Mouse (Mus musculus) intestine, embryonic 16.5 days (tissue): ENCODE measurements around the gene Six1. TPM values are rescaled to one million over a fixed set of nuclear protein-coding genes. Genes with fewer than 3 reads are reported as not detected.

Source experiments
- ATAC-seq: fragments of 200-750 bp; cut with Nextera tagmentation; 2 replicates; pipeline ENCODE4 v1.8.0; 2017; ENCODE audit warnings: moderate TSS enrichment, moderate library complexity
- H3K27ac ChIP-seq: fragments of 300-500 bp; sonication (generic); 2 replicates; pipeline ENCODE4 v1.5.1; 2014; ENCODE audit warnings: mild to moderate bottlenecking, low read length
- H3K27me3 ChIP-seq: fragments of 300-500 bp; sonication (generic); replicated peaks from 2 replicates; pipeline ENCODE4 v1.6.1; 2014; ENCODE audit warnings: low read length, control low read depth, mixed read lengths; ENCODE audit not compliant: control insufficient read depth, insufficient read depth
- H3K36me3 ChIP-seq: fragments of 300-500 bp; sonication (generic); 2 replicates; pipeline ENCODE4 v1.6.1; 2014; ENCODE audit warnings: low read length, control low read depth; ENCODE audit not compliant: control insufficient read depth, insufficient read depth
- H3K4me1 ChIP-seq: fragments of 300-500 bp; sonication (generic); 2 replicates; pipeline ENCODE4 v1.6.1; 2014; ENCODE audit warnings: low read length, control low read depth, mixed read lengths; ENCODE audit not compliant: control insufficient read depth, insufficient read depth
- H3K4me2 ChIP-seq: fragments of 300-500 bp; sonication (generic); 2 replicates; pipeline ENCODE4 v1.6.1; 2014; ENCODE audit warnings: low read depth, low read length, control low read depth
- H3K4me3 ChIP-seq: fragments of 300-500 bp; sonication (generic); 2 replicates; pipeline ENCODE4 v1.5.1; 2014; ENCODE audit warnings: mild to moderate bottlenecking, low read length
- H3K9ac ChIP-seq: fragments of 300-500 bp; sonication (generic); 2 replicates; pipeline ENCODE4 v1.6.1; 2014; ENCODE audit warnings: low read depth, low read length
- H3K9me3 ChIP-seq: fragments of 300-500 bp; sonication (generic); 2 replicates; pipeline ENCODE4 v1.6.1; 2016; ENCODE audit warnings: low read length, control low read depth; ENCODE audit not compliant: control insufficient read depth
- WGBS: fragments of 180-500 bp; shearing (Covaris S2); extraction: QIAGEN DNeasy Blood & Tissue Kit; methylation state at CpG from one replicate; pipeline ENCODE4 v1.1.7; 2014; 5-methylcytosine and 5-hydroxymethylcytosine counted together
- polyA plus RNA-seq: library from polyadenylated mRNA; unstranded; fragments of >200 nt; fragmentation: Nextera tagmentation; extraction: Ambion mirVana; gene quantifications from 2 replicates; pipeline ENCODE4 v1.2.1, GENCODE M21; 2015

The Six1 gene
- polyA plus RNA-seq, 1 experiment from 2014 or later: not detected

GRCm38 (mm10) chr12:73038992-73039938, 14.4 kb downstream of the Six1 start:
- Histone ChIP-seq H3K4me3 (no peak overlapping the region), H3K9ac (no peak overlapping the region), H3K9me3 (no peaks in the 10 kb centered on the region), H3K27me3 (peaks cover 76% of the 10 kb centered on the region), H3K36me3 (no peaks in the 10 kb centered on the region), H3K27ac (no peak overlapping the region), H3K4me2 (no peak overlapping the region), H3K4me1 (0 out of 2 replicates have a peak, but pooled peaks cover 1% of the 10 kb centered on the region)
- ATAC-seq: no peak
- 3% methylated on average over 41 of the region's 41 CpGs for WGBS

- ATAC-seq: no peak
- no peak overlapping the region for H3K4me3 ChIP-seq
- no peaks in the 10 kb centered on the region for H3K9me3 ChIP-seq
- H3K9ac ChIP-seq: no peak overlapping the region
- 3% methylated on average over 12 of the region's 12 CpGs for WGBS
- peaks cover 73% of the 10 kb centered on the region for H3K27me3 ChIP-seq
- H3K36me3 ChIP-seq: no peaks in the 10 kb centered on the region
- H3K4me2 ChIP-seq: no peak overlapping the region
- H3K27ac ChIP-seq: no peak overlapping the region
- H3K4me1 ChIP-seq: no peaks in the 10 kb centered on the region
These were observed 15.2 kb downstream of the Six1 start for GRCm38 (mm10) chr12:73038441-73038991.

- no peaks in the 10 kb centered on the region for H3K36me3 ChIP-seq
- 8% methylated on average over 7 of the region's 7 CpGs for WGBS
These were observed 16.1 kb downstream of the Six1 start for GRCm38 (mm10) chr12:73037385-73038160.

DNA sequence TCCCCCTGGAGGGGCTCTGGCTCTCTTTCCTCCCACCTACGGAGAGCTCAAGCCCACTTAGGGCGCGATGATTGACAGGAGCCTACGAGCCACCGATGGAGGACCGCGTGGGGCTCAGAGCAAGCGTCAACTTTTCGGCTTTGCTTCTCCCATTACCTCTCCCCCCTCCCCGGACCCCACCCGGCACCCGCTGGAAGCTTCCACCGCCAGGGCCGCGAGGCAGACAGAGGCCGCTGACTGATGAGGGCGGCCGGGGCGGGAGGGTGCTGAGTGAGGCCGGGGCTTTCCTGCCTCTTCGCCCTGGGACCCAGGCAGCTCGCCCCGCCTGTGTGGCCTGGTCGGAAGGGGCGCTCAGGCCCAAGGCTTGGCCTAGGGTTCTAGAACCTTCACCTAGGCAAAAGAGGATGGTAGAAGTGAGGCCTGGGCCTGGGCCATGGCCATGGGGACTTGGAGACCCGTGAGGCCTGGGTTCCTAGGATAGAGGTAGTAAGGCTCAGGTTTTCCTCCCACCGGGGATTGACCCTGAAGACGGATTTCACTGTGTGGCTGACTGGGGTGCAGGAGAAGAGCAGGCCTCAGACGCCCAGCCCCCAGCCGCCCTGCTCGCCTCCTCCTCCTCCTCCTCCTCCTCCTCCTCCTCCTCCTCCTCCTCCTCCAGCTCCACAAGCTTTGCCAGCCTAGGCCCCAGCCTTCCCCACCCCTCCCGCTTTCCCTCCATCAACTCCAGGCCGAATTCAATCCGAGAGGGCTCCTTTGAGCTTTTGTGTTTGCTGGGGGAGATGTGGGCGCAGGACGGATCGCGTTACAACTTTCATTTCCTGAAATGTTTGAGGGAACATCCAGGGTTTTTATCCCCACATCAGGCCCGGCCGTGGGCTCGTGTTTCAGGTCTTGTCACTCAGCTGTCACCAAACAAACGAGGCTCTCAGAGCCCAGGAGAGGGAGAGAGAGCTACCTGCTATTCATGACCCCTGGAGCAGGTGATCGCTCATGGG, 18.5 kb downstream of the Six1 start:
- no peaks in the 10 kb centered on the region for H3K4me1 ChIP-seq
- WGBS: 8% methylated on average over 41 of the region's 43 CpGs
- no peak overlapping the region; the same call in 1 of the 2 replicates for H3K4me3 ChIP-seq
- H3K27me3 ChIP-seq: peaks cover 67% of the 10 kb centered on the region
- no peak overlapping the region for H3K4me2 ChIP-seq
- no peak overlapping the region for H3K27ac ChIP-seq
- H3K9ac ChIP-seq: no peak overlapping the region
- no peaks in the 10 kb centered on the region for H3K36me3 ChIP-seq
- ATAC-seq: no peak
- no peaks in the 10 kb centered on the region for H3K9me3 ChIP-seq

More at GRCm38 (mm10) chr12:73037385-73038160, 16.1 kb downstream of the Six1 start:
- Histone ChIP-seq H3K4me3 (no peak overlapping the region), H3K27ac (no peak overlapping the region), H3K4me2 (no peak overlapping the region), H3K9me3 (no peaks in the 10 kb centered on the region), H3K9ac (no peak overlapping the region), H3K4me1 (no peaks in the 10 kb centered on the region), H3K27me3 (peaks cover 70% of the 10 kb centered on the region)
- ATAC-seq: no peak

DNA sequence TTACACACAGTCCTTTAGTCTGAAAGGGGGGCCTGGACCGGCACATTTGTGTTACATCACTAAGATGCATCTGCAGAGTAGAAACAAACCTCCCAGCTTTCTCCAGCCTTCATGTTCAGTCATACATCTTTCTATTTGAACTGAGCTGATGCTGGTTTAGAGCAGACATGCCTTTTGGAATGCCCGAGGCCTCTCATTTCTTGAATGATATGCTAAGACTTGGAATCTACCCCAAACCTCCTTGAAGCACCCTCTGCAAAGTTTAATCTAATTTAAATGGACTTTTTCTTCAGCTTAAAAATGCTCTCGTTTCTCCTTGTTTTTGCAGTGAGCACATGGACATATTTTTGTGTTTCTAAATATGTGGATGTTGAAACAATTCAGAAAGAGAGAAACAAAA, 21.0 kb downstream of the Six1 start:
- 77% methylated on average over 3 of the region's 3 CpGs for WGBS
- H3K9ac ChIP-seq: no peak overlapping the region
- ATAC-seq: no peak
- H3K4me1 ChIP-seq: no peaks in the 10 kb centered on the region
- no peaks in the 10 kb centered on the region for H3K9me3 ChIP-seq
- H3K36me3 ChIP-seq: no peaks in the 10 kb centered on the region
- H3K27me3 ChIP-seq: peaks cover 43% of the 10 kb centered on the region
- H3K4me3 ChIP-seq: no peak overlapping the region
- no peak overlapping the region for H3K4me2 ChIP-seq
- H3K27ac ChIP-seq: no peak overlapping the region

DNA sequence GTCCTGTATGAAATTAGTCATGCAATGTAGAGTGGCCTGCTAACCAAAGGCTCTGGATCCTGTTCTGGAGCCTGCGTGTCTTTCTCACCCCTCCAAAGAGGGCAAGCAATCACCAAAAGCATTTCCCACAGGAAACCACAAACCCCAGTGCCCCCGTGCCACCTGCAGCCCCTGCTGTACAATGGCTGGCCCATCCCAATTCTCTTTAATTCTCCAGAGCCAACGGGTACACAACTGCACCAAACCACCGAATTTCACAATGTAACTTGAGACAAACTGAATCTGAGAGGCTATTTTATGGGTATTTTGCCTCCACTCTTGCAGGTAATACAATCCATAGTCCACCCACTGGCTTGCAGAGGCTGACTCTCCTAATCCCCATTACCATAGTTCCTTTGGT, 22.4 kb downstream of the Six1 start:
- Histone ChIP-seq H3K27me3 (peaks cover 35% of the 10 kb centered on the region), H3K4me3 (no peak overlapping the region), H3K4me2 (no peak overlapping the region), H3K9ac (no peak overlapping the region), H3K27ac (no peak overlapping the region), H3K36me3 (no peaks in the 10 kb centered on the region), H3K4me1 (no peaks in the 10 kb centered on the region), H3K9me3 (no peaks in the 10 kb centered on the region)
- no peak for ATAC-seq
- 65% methylated on average over 4 of the region's 4 CpGs for WGBS

- no peaks in the 10 kb centered on the region for H3K36me3 ChIP-seq
- H3K27me3 ChIP-seq: no peaks in the 10 kb centered on the region
- H3K27ac ChIP-seq: no peak overlapping the region
- no peaks in the 10 kb centered on the region for H3K9me3 ChIP-seq
- WGBS: 63% methylated on average over 8 of the region's 8 CpGs
- no peak overlapping the region for H3K4me3 ChIP-seq
- H3K4me1 ChIP-seq: no peaks in the 10 kb centered on the region
- no peak overlapping the region for H3K4me2 ChIP-seq
- no peak overlapping the region for H3K9ac ChIP-seq
- ATAC-seq: no peak
These were observed 28.2 kb downstream of the Six1 start for GRCm38 (mm10) chr12:73025490-73025889.

DNA sequence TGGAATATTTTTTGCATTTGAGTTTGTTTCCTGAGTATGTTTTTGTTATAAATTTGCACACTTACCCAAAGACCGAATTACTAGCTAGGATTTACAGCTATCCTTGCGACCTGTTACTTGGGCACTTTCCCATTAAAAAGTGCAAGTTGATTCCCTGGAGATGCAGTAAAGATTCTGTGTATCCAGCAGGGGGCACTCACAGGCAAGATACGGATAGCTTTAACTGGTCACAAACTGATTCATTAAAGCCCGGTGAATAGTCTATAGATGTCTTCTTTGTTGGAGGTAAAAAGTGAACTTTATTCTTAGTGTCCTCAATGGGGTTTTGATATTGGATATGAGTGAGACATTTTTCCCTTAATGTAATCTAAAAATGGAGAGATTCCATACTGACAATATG, 32.7 kb downstream of the Six1 start:
- no peaks in the 10 kb centered on the region for H3K36me3 ChIP-seq
- no peaks in the 10 kb centered on the region for H3K4me1 ChIP-seq
- no peak overlapping the region for H3K27ac ChIP-seq
- H3K27me3 ChIP-seq: no peaks in the 10 kb centered on the region
- no peak overlapping the region for H3K4me2 ChIP-seq
- ATAC-seq: no peak
- no peak overlapping the region for H3K4me3 ChIP-seq
- H3K9ac ChIP-seq: no peak overlapping the region
- 4% methylated on average over 4 of the region's 4 CpGs for WGBS
- H3K9me3 ChIP-seq: no peaks in the 10 kb centered on the region
